Mouse (Mus musculus): Measurements from ENCODE around the gene Wasf1. TPM values are rescaled to one million over a fixed set of nuclear protein-coding genes. Genes with fewer than 3 reads are reported as not detected.

The Wasf1 gene
- polyA plus RNA-seq, 1 experiment from 2014 or later: 13.0 TPM

DNA sequence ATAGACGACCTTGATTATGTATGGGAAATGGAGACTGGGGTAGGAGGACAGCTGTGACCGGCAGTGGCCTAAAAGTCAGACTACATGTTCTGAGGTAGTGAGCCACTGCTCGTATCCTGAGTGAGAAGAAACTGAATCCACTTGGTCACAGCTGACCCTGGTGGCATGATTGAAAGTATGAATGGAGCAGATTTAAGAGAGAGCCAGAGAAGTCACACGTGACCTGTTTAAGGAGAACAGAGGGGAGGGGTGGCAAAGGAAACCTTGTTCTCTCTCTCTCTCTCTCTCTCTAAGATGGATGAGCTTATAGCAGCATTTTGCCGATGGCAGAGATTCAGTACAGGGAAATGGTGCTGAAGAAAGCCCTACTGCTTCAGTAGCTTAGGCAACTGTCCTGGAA is 13.4 kb downstream of the Wasf1 start:
- Histone ChIP-seq H3K27ac (no peak overlapping the region), H3K4me3 (replicated peaks) (no peak overlapping the region), H3K9me3 (no peaks in the 10 kb centered on the region), H3K36me3 (no peaks in the 10 kb centered on the region), H3K4me2 (no peak overlapping the region), H3K4me1 (no peaks in the 10 kb centered on the region), H3K27me3 (replicated peaks) (no peaks in the 10 kb centered on the region), H3K9ac (no peak overlapping the region)
- no peak for ATAC-seq (ENCODE audit: insufficient read depth, low FRiP score, low read depth)
- 56% methylated on average over 5 of the region's 5 CpGs for WGBS

DNA sequence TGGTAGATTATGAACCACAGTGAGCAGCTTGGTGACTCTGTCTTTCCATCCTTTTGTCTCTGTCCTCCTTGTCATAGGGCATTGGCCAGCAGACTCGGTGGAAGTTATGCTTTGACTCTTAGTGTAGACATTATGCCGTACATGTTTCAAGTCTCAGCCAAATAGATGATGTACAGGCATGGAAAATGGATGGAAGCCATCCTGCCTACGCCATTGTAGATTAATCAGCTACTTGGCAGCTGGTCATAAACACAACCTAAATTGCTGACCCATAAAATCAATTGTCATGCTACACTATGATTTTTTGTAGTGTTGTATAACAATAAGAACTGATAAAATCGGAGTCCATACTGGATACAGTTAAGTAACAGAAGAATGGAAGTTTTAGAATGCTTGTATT is 18.5 kb downstream of the Wasf1 start:
- H3K36me3 ChIP-seq: no peaks in the 10 kb centered on the region
- no peaks in the 10 kb centered on the region for H3K4me1 ChIP-seq
- H3K27me3 ChIP-seq (replicated peaks): no peaks in the 10 kb centered on the region
- H3K9me3 ChIP-seq: no peaks in the 10 kb centered on the region
- ATAC-seq (ENCODE audit: insufficient read depth, low FRiP score, low read depth): no peak
- H3K27ac ChIP-seq: no peak overlapping the region
- H3K4me2 ChIP-seq: no peak overlapping the region
- 54% methylated on average over 4 of the region's 4 CpGs for WGBS
- H3K4me3 ChIP-seq (replicated peaks): no peak overlapping the region
- no peak overlapping the region for H3K9ac ChIP-seq

DNA sequence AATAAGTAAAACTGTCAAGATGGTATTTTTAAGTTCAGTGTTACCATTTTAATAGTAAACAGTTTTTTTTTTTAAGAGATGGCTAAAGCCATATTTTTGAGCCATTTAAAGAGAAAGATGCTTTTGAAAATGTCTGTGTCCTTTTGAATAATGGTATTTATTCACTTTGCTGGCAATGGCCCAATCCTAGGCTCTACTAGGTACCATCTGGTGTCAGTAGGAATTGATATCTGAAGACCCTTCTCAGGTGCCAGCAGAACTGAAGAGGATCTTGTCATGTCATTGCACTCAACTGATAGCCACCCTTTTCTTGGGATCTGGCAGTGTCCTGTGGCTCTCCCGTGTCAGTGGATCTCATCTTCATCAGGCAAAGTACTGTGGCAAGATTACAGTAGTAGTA is 22.9 kb downstream of the Wasf1 start:
- Histone ChIP-seq H3K27ac (no peak overlapping the region), H3K9ac (no peak overlapping the region), H3K36me3 (no peaks in the 10 kb centered on the region), H3K9me3 (no peaks in the 10 kb centered on the region), H3K27me3 (replicated peaks) (no peaks in the 10 kb centered on the region), H3K4me3 (replicated peaks) (no peak overlapping the region), H3K4me2 (no peak overlapping the region), H3K4me1 (no peaks in the 10 kb centered on the region)
- WGBS: 79% methylated on average over 1 of the region's 1 CpGs
- no peak for ATAC-seq (ENCODE audit: insufficient read depth, low FRiP score, low read depth)

DNA sequence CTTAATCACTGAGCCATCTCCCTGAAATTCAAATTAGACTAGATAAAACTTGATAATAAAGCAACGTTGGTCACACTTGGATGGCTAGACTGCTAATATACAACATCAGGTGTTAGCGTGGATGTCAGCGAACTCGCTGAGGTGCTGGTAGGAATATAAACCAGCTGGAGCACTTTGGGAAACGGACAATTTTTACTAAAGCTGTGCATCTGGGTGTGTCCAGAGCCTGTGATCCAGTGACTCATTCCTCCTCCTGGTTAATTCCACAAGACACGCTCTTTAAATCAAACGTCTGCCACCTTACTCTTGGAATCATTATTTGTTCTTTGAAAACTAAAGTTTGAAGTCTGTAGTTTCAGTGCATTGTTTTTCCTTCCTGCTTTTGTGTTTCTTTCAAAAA is 23.5 kb downstream of the Wasf1 start:
- ATAC-seq (ENCODE audit: insufficient read depth, low FRiP score, low read depth): no peak
- H3K9me3 ChIP-seq: no peaks in the 10 kb centered on the region
- no peak overlapping the region for H3K4me2 ChIP-seq
- WGBS: 71% methylated on average over 7 of the region's 7 CpGs
- no peaks in the 10 kb centered on the region for H3K36me3 ChIP-seq
- H3K27ac ChIP-seq: no peak overlapping the region
- no peak overlapping the region for H3K9ac ChIP-seq
- no peaks in the 10 kb centered on the region for H3K4me1 ChIP-seq
- H3K4me3 ChIP-seq (replicated peaks): no peak overlapping the region
- H3K27me3 ChIP-seq (replicated peaks): no peaks in the 10 kb centered on the region

DNA sequence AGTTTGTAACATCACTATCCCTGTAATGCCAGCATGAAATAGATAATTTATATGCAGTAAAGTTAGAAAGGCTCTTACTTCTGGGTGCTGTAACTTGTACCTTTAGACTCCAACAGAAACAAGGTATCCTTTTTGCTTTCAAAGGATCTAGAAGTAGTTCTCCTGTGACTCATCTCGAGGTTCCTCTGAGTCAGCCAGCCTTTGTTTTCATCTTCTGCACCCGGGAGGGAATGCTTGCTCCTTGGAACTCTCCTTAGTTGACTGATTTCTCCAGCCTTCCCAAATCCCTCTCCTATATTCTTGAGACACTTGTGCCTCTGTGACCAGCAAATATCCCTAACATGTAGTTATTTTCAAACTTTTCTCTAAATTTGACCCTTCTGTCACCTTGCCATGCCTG is 25.3 kb downstream of the Wasf1 start:
- H3K4me3 ChIP-seq (replicated peaks): no peak overlapping the region
- no peaks in the 10 kb centered on the region for H3K9me3 ChIP-seq
- no peaks in the 10 kb centered on the region for H3K36me3 ChIP-seq
- H3K27ac ChIP-seq: no peak overlapping the region
- H3K9ac ChIP-seq: no peak overlapping the region
- H3K27me3 ChIP-seq (replicated peaks): no peaks in the 10 kb centered on the region
- no peak for ATAC-seq (ENCODE audit: insufficient read depth, low FRiP score, low read depth)
- H3K4me1 ChIP-seq: no peaks in the 10 kb centered on the region
- no peak overlapping the region for H3K4me2 ChIP-seq
- 38% methylated on average over 2 of the region's 2 CpGs for whole genome bisulfite sequencing

DNA sequence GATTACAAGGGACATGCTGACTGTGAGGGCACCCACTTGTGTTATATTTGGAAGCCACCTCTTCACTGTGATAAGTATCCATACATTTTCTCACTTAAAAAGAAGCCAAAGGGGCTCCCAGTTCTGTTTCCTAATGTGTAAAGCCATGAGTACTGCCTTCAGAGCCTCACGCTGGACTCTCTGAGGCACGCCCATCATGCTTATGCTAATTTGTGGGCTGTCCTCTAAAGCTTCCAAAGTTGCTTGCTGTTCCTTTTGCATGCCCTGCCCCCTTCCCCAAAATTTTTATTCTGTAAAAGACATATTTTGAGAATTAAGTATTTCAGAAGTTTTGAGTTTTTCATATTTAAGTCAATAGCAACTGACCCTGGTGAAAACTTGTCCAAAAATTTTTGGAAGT is 27.5 kb downstream of the Wasf1 start:
- no peak overlapping the region for H3K4me3 ChIP-seq (replicated peaks)
- 71% methylated on average over 2 of the region's 2 CpGs for WGBS
- H3K4me2 ChIP-seq: no peak overlapping the region
- no peak for ATAC-seq (ENCODE audit: insufficient read depth, low FRiP score, low read depth)
- H3K27ac ChIP-seq: no peak overlapping the region
- H3K36me3 ChIP-seq: no peaks in the 10 kb centered on the region
- H3K9ac ChIP-seq: no peak overlapping the region
- H3K9me3 ChIP-seq: no peaks in the 10 kb centered on the region
- H3K27me3 ChIP-seq (replicated peaks): no peaks in the 10 kb centered on the region
- H3K4me1 ChIP-seq: no peaks in the 10 kb centered on the region

DNA sequence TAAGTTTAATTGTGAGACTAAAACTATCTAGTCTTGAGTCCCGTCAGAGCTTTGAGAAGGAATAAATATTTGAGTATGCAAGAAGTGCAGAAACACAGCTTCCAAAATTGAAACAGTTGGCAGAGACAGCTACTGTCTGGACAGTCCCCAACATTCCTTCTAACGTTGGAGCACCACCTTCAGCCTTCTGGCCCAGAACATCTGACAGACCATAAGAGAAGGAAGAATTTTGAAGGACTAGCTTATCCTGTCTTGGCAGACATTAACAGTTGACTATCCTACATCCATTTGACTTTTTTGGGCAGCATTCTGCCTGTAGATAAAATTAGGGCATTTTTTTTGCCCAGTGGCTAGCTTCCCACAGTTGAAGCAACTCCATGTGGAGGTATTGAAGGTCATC is 32.0 kb downstream of the Wasf1 start:
- Histone ChIP-seq H3K27me3 (replicated peaks) (no peaks in the 10 kb centered on the region), H3K4me3 (replicated peaks) (no peak overlapping the region), H3K9ac (no peak overlapping the region), H3K4me1 (peaks cover 4% of the 10 kb centered on the region; the same call in 1 of the 2 replicates), H3K9me3 (no peaks in the 10 kb centered on the region), H3K36me3 (no peaks in the 10 kb centered on the region), H3K27ac (no peak overlapping the region), H3K4me2 (no peak overlapping the region)
- WGBS: 65% methylated on average over 2 of the region's 2 CpGs
- ATAC-seq (ENCODE audit: insufficient read depth, low FRiP score, low read depth): no peak

DNA sequence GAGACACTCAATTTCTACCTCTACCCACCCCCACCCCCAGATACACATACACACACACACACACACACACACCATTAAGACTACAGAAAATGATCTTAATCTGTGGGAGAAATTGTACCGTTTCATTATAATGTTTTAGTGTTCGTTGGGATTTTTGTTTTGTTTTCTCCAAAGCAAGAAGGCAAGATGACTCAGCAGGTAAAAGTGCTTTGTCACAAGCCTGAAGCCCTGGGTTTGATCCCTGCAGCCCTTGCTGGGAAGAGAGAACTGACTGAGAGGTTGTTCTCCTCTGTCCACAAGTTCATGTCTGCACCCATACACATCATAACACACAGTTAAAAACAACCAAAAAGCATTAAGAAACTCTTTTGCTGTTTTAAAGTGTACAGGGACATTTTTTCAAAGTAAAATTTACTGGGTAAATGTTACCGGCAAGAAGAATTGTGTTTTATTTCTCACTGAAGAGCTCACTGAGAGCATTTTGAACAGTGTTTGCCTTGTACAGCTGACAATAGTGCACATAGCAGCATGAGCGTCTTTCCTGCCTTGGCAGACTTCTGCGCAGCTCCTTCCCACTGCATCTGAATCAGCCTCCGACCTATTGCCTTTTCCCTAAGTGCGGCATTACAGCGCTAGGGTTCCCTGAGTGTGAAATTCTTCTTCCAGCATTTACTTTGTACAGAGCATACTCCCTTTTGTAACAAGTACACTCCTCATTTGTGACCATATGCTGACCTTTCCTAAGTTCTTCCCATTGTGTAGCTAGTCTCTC is 35.6 kb downstream of the Wasf1 start:
- Histone ChIP-seq H3K4me2 (no peak overlapping the region), H3K4me1 (peaks cover 4% of the 10 kb centered on the region; the same call in 1 of the 2 replicates), H3K27ac (no peak overlapping the region), H3K36me3 (0 out of 2 replicates have a peak, but pooled peaks cover 3% of the 10 kb centered on the region), H3K9me3 (no peaks in the 10 kb centered on the region), H3K4me3 (replicated peaks) (no peak overlapping the region), H3K27me3 (replicated peaks) (no peaks in the 10 kb centered on the region), H3K9ac (no peak overlapping the region)
- WGBS: 87% methylated on average over 8 of the region's 8 CpGs
- ATAC-seq (ENCODE audit: insufficient read depth, low FRiP score, low read depth): no peak

DNA sequence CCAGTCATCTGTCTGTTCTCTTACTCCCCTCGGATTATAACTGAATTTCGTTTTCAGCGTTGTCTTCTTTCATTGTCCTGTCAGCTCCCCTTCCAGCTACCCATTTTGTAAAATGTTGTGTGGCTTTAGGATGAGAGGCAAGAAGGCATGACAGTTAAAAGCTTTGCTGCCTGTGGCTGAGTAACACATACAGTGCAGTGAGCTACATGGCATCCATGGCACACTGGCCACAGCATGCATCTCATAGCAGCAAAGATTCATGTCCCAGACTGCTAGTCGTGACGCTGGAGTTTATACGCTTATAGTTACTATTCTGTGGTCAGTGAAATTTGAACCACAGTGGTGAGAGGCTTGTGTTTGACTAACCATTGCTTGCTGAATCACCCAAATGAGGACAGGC is 36.2 kb downstream of the Wasf1 start:
- ATAC-seq (ENCODE audit: insufficient read depth, low FRiP score, low read depth): no peak
- no peaks in the 10 kb centered on the region for H3K27me3 ChIP-seq (replicated peaks)
- WGBS: 74% methylated on average over 6 of the region's 6 CpGs
- no peak overlapping the region for H3K4me3 ChIP-seq (replicated peaks)
- H3K36me3 ChIP-seq: 0 out of 2 replicates have a peak, but pooled peaks cover 3% of the 10 kb centered on the region
- H3K9ac ChIP-seq: no peak overlapping the region
- H3K27ac ChIP-seq: no peak overlapping the region
- H3K4me1 ChIP-seq: peaks cover 4% of the 10 kb centered on the region; the same call in 1 of the 2 replicates
- no peak overlapping the region for H3K4me2 ChIP-seq
- no peaks in the 10 kb centered on the region for H3K9me3 ChIP-seq

DNA sequence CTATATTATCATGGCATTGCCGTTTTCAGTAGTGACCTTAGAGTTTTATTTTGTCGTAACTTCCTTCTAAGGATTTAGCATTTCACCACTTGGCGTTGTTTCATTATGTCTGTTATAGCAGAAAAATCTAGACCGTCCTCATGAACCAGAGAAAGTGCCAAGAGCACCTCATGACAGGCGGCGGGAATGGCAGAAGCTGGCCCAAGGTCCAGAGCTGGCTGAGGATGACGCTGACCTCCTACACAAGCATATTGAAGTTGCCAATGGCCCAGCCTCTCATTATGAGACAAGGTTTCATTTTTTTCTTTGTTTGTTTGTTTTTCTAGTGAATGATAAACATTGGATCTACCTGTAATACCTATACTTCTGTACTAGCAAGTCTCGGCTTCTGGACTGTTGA is 49.7 kb downstream of the Wasf1 start:
- H3K4me1 ChIP-seq: no peaks in the 10 kb centered on the region
- H3K4me2 ChIP-seq: no peak overlapping the region
- no peak overlapping the region for H3K27ac ChIP-seq
- no peak overlapping the region for H3K4me3 ChIP-seq (replicated peaks)
- H3K9me3 ChIP-seq: no peaks in the 10 kb centered on the region
- 0 out of 2 replicates have a peak, but pooled peaks cover 5% of the 10 kb centered on the region for H3K36me3 ChIP-seq
- whole genome bisulfite sequencing: 93% methylated on average over 8 of the region's 8 CpGs
- H3K27me3 ChIP-seq (replicated peaks): no peaks in the 10 kb centered on the region
- no peak for ATAC-seq (ENCODE audit: insufficient read depth, low FRiP score, low read depth)
- no peak overlapping the region for H3K9ac ChIP-seq

DNA sequence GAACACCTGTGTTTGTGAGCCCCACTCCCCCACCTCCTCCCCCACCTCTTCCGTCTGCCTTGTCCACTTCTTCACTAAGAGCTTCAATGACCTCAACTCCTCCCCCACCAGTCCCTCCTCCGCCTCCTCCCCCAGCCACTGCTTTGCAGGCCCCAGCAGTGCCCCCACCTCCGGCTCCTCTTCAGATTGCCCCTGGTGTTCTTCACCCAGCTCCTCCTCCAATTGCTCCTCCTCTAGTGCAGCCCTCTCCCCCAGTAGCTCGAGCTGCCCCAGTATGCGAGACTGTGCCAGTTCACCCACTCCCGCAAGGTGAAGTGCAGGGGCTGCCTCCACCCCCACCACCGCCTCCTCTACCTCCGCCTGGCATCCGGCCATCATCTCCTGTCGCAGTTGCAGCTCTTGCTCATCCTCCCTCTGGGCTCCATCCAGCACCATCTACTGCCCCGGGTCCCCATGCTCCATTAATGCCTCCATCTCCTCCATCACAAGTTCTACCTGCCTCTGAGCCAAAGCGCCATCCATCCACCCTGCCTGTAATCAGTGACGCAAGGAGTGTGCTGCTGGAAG is 53.0 kb downstream of the Wasf1 start:
- Histone ChIP-seq H3K4me2 (no peak overlapping the region), H3K4me1 (no peaks in the 10 kb centered on the region), H3K9ac (no peak overlapping the region), H3K4me3 (replicated peaks) (no peak overlapping the region), H3K36me3 (0 out of 2 replicates have a peak, but pooled peaks cover 5% of the 10 kb centered on the region), H3K9me3 (no peaks in the 10 kb centered on the region), H3K27me3 (replicated peaks) (no peaks in the 10 kb centered on the region), H3K27ac (no peak overlapping the region)
- 81% methylated on average over 13 of the region's 13 CpGs for WGBS
- ATAC-seq (ENCODE audit: insufficient read depth, low FRiP score, low read depth): no peak

DNA sequence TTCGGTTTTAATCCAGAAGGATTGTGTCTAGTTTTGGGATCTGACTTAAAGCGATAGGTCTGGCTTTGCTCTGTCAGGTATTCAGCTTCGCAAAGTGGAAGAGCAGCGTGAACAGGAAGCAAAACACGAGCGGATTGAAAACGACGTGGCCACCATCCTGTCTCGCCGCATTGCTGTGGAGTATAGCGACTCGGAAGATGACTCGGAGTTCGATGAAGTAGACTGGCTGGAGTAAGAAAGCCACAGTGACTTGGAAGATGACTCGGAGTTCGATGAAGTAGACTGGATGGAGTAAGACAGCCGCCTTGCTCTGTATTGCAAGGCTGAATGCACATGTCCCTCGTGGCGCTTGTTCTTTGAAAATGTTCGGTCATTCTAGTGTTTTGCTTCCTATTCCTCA is 54.3 kb downstream of the Wasf1 start:
- Histone ChIP-seq H3K4me2 (no peak overlapping the region), H3K4me3 (replicated peaks) (no peak overlapping the region), H3K9me3 (no peaks in the 10 kb centered on the region), H3K36me3 (0 out of 2 replicates have a peak, but pooled peaks cover 5% of the 10 kb centered on the region), H3K27ac (no peak overlapping the region), H3K4me1 (no peaks in the 10 kb centered on the region), H3K27me3 (replicated peaks) (no peaks in the 10 kb centered on the region), H3K9ac (no peak overlapping the region)
- ATAC-seq (ENCODE audit: insufficient read depth, low FRiP score, low read depth): no peak
- WGBS: 92% methylated on average over 20 of the region's 20 CpGs

All from stomach, embryonic 15.5 days (tissue).